Mouse (Mus musculus) embryonic facial prominence, embryonic 14.5 days (tissue): ENCODE results near the gene B4galnt4. TPM values are rescaled to one million over a fixed set of nuclear protein-coding genes. Genes with fewer than 3 reads are reported as not detected.

Experiments used
- ATAC-seq: fragments of 200-750 bp; cut with Nextera tagmentation; 2 replicates; pipeline ENCODE4 v1.8.0; 2017; ENCODE audit warnings: low read depth, moderate number of reproducible peaks, moderate TSS enrichment
- DNase-seq: peaks from one replicate; pipeline ENCODE4 v3.0.0-alpha.2; 2015; ENCODE audit warnings: low spot score
- H3K27ac ChIP-seq: fragments of 300-500 bp; sonication (generic); replicated peaks from 2 replicates; pipeline ENCODE4 v1.5.1; 2014; ENCODE audit warnings: low read depth, mild to moderate bottlenecking, low read length, moderate library complexity
- H3K27me3 ChIP-seq: fragments of 300-500 bp; sonication (generic); replicated peaks from 2 replicates; pipeline ENCODE4 v1.6.1; 2014; ENCODE audit warnings: low read length; ENCODE audit not compliant: control insufficient read depth, insufficient read depth
- H3K36me3 ChIP-seq: fragments of 300-500 bp; sonication (generic); 2 replicates; pipeline ENCODE4 v1.6.1; 2014; ENCODE audit warnings: low read length, mixed read lengths; ENCODE audit not compliant: control insufficient read depth, insufficient read depth
- H3K4me1 ChIP-seq: fragments of 300-500 bp; sonication (generic); 2 replicates; pipeline ENCODE4 v1.6.1; 2014; ENCODE audit warnings: antibody characterized with exemption, low read length; ENCODE audit not compliant: control insufficient read depth, insufficient read depth
- H3K4me2 ChIP-seq: fragments of 300-500 bp; sonication (generic); 2 replicates; pipeline ENCODE4 v1.6.1; 2014; ENCODE audit warnings: low read depth, mild to moderate bottlenecking, low read length, moderate library complexity, mixed read lengths
- H3K4me3 ChIP-seq: fragments of 300-500 bp; sonication (generic); 2 replicates; pipeline ENCODE4 v1.5.1; 2014; ENCODE audit warnings: low read depth, mild to moderate bottlenecking, low read length
- H3K9ac ChIP-seq: fragments of 300-500 bp; sonication (generic); 2 replicates; pipeline ENCODE4 v1.6.1; 2014; ENCODE audit warnings: low read depth, mild to moderate bottlenecking, low read length, moderate library complexity, mixed read lengths
- H3K9me3 ChIP-seq: fragments of 300-500 bp; sonication (generic); 2 replicates; pipeline ENCODE4 v1.6.1; 2016; ENCODE audit warnings: low read length; ENCODE audit not compliant: control insufficient read depth
- WGBS: fragments of 180-500 bp; shearing (Covaris S2); extraction: QIAGEN DNeasy Blood & Tissue Kit; methylation state at CpG from one replicate; pipeline ENCODE4 v1.1.7; 2014; 5-methylcytosine and 5-hydroxymethylcytosine counted together
- polyA plus RNA-seq: library from polyadenylated mRNA; unstranded; fragments of >200 nt; fragmentation: Nextera tagmentation; extraction: Ambion mirVana; gene quantifications from 2 replicates; pipeline ENCODE4 v1.2.1, GENCODE M21; 2014

The B4galnt4 gene
- polyA plus RNA-seq, 1 experiment from 2014 or later = 6.6 TPM

DNA sequence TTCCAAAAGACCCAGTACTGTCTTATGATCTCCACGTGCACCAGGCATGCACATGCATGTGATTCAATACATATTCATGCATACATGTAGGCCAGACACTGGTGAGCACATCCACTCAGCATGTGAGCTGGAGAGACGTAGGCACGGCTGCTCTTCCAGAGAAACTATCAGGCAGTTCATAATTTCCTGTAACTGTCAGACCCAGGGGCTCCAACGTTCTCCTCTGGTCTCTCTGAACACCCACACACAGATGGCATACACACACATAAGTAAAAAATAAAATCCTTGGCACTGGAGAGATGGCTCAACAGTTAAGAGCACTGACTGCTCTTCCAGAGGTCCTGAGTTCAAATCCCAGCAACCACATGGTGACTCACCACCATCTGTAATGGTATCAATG lies 12.9 kb downstream of the B4galnt4 start:
- no peak overlapping the region for H3K4me2 ChIP-seq
- H3K27me3 ChIP-seq = peaks cover 17% of the 10 kb centered on the region
- 78% methylated on average over 4 of the region's 4 CpGs for WGBS
- no peaks in the 10 kb centered on the region for H3K9me3 ChIP-seq
- no peak for DNase-seq
- no peak overlapping the region for H3K4me3 ChIP-seq
- H3K9ac ChIP-seq = no peak overlapping the region
- no peak for ATAC-seq
- H3K36me3 ChIP-seq = 0 out of 2 replicates have a peak, but pooled peaks cover 2% of the 10 kb centered on the region
- H3K4me1 ChIP-seq = peaks cover 8% of the 10 kb centered on the region; the same call in 1 of the 2 replicates
- no peak overlapping the region for H3K27ac ChIP-seq

GRCm38 (mm10) chr7:141077841-141078240 lies 16.9 kb downstream of the B4galnt4 start, which contains the start of gene Pkp3:
Gene Pkp3, plus strand, starts transcription at chr7:141078218.
- DNase-seq (no peak), ATAC-seq (no peak)
- H3K36me3 ChIP-seq = no peaks in the 10 kb centered on the region
- peak within 1 kb of the TSS; percentile 65 for H3K27ac ChIP-seq
- H3K4me3 ChIP-seq = no peak within 1 kb of the TSS
- WGBS = 85% methylated on average over 15 of the region's 15 CpGs
- no peaks in the 10 kb centered on the region for H3K27me3 ChIP-seq
- peak within 1 kb of the TSS; percentile 37; the same call in 1 of the 2 replicates for H3K9ac ChIP-seq
- H3K9me3 ChIP-seq = no peaks in the 10 kb centered on the region
- H3K4me2 ChIP-seq = peak within 1 kb of the TSS; percentile 41; the same call in 1 of the 2 replicates
- H3K4me1 ChIP-seq = no peaks in the 10 kb centered on the region

GRCm38 (mm10) chr7:141078876-141079275 lies 18.0 kb downstream of the B4galnt4 start:
- Histone ChIP-seq H3K36me3 (no peaks in the 10 kb centered on the region), H3K4me3 (no peak overlapping the region), H3K9me3 (no peaks in the 10 kb centered on the region), H3K9ac (no peak overlapping the region), H3K27me3 (no peaks in the 10 kb centered on the region), H3K4me2 (peak overlapping the region; percentile 41), H3K27ac (peak overlapping the region; percentile 65), H3K4me1 (no peaks in the 10 kb centered on the region)
- ATAC-seq = peak; percentile 48; the same call in 1 of the 2 replicates
- peak; percentile 50 for DNase-seq
- WGBS = 56% methylated on average over 4 of the region's 4 CpGs

GRCm38 (mm10) chr7:141079481-141080449 lies 18.9 kb downstream of the B4galnt4 start:
- H3K27me3 ChIP-seq = no peaks in the 10 kb centered on the region
- H3K27ac ChIP-seq = peak overlapping the region; percentile 65
- H3K9ac ChIP-seq = peak overlapping the region; percentile 62
- H3K36me3 ChIP-seq = no peaks in the 10 kb centered on the region
- ATAC-seq (peak; percentile 73; the same call in 1 of the 2 replicates), DNase-seq (peak; percentile 59)
- peak overlapping the region; percentile 41 for H3K4me2 ChIP-seq
- peak overlapping the region; percentile 35 for H3K4me3 ChIP-seq
- no peaks in the 10 kb centered on the region for H3K9me3 ChIP-seq
- no peaks in the 10 kb centered on the region for H3K4me1 ChIP-seq
- WGBS = 23% methylated on average over 17 of the region's 34 CpGs

- H3K9me3 ChIP-seq = no peaks in the 10 kb centered on the region
- ATAC-seq = no peak
- peaks cover 28% of the 10 kb centered on the region for H3K27me3 ChIP-seq
- no peak overlapping the region for H3K9ac ChIP-seq
- H3K4me2 ChIP-seq = no peak overlapping the region
- H3K4me1 ChIP-seq = no peaks in the 10 kb centered on the region
- no peak for DNase-seq
- WGBS = 31% methylated on average over 8 of the region's 8 CpGs
- H3K27ac ChIP-seq = no peak overlapping the region
- H3K4me3 ChIP-seq = no peak overlapping the region
- no peaks in the 10 kb centered on the region for H3K36me3 ChIP-seq
Measured at GRCm38 (mm10) chr7:141087894-141088293, 27.0 kb downstream of the B4galnt4 start.

DNA sequence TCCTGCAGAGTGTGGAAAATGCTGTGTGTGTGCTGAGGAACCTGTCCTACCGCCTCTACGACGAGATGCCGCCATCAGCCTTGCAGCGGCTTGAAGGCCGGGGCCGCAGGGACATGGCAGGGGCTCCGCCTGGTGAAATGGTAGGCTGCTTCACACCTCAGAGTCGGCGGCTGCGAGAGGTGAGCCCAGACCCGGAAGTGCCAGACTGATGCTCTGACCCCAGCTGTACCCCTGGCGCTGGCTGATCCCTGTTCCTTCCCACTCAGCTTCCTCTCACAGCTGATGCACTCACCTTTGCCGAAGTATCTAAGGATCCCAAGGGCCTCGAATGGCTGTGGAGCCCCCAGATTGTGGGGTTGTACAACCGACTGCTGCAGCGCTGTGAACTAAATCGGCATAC lies 27.6 kb downstream of the B4galnt4 start:
- no peak overlapping the region for H3K27ac ChIP-seq
- WGBS = 25% methylated on average over 12 of the region's 18 CpGs
- DNase-seq = no peak

DNA sequence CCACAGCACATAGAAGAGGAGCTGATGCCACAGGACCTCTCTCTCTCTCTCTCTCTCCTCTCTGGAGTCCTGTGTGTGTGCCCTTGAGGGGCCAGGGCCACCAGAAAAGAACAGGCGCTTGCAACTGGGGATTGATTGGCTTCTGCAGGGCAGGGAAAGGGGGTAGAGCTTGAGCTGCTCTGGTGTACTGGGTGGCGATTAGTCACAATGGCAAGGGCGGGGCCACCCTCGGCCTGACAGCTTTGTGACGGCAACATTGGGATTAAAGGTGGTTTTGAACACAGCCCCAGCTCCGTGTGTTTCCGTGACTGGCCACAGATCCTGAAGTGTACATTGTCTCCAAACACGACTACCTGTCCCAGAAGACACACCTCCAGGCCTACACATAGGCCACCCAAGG lies 29.3 kb downstream of the B4galnt4 start:
- no peak overlapping the region for H3K27ac ChIP-seq
- H3K27me3 ChIP-seq = peaks cover 28% of the 10 kb centered on the region
- H3K9me3 ChIP-seq = no peaks in the 10 kb centered on the region
- WGBS = 71% methylated on average over 8 of the region's 8 CpGs
- DNase-seq = no peak
- H3K4me1 ChIP-seq = no peaks in the 10 kb centered on the region
- H3K9ac ChIP-seq = no peak overlapping the region
- no peak for ATAC-seq
- H3K36me3 ChIP-seq = no peaks in the 10 kb centered on the region
- H3K4me2 ChIP-seq = no peak overlapping the region
- H3K4me3 ChIP-seq = no peak overlapping the region

More for the DNA sequence above, 27.6 kb downstream of the B4galnt4 start:
- Histone ChIP-seq H3K27me3 (peaks cover 28% of the 10 kb centered on the region), H3K9ac (0 out of 2 replicates have a peak overlapping the region, but pooled peaks have one; percentile 19), H3K9me3 (no peaks in the 10 kb centered on the region), H3K4me1 (no peaks in the 10 kb centered on the region), H3K4me2 (no peak overlapping the region; the same call in 1 of the 2 replicates), H3K4me3 (no peak overlapping the region), H3K36me3 (no peaks in the 10 kb centered on the region)
- ATAC-seq = no peak

DNA sequence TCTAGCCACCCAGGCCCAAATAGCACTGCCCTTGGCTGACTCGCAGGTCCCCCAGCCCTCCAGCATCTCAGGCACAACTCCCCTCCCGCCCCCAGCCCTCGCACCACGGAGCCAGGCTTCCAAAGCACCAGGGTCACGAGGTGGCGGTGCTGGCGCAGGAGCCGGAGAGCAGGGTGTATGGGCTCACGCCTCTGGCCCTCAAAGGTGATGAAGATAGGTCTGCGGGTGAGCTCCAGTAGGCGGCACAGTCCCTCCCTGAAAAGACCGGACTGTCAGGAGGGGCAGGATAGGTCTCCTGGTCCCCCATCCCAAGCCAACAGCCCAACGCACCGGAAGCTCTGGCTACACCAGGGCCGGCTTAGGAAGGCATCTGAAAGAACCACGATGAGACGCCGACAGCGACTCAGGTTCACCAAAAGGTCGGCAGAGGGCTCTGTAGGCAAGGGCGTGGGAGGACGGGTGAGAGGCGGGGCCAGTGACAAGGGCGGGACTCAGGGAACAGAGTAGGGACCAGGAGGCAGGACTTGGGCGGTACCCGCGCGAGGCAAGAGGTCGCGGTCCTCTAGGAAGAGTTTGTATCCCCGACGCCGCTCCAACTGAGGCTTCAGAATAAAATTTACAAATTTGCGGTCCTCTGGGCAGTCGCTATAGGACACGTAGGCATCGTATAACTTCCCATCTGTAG lies 31.3 kb downstream of the B4galnt4 start:
- WGBS = 9% methylated on average over 28 of the region's 37 CpGs
- no peaks in the 10 kb centered on the region for H3K36me3 ChIP-seq
- peak; percentile 95 for ATAC-seq
- H3K9me3 ChIP-seq = no peaks in the 10 kb centered on the region
- peak overlapping the region; percentile 44 for H3K4me2 ChIP-seq
- no peak overlapping the region for H3K27ac ChIP-seq
- H3K27me3 ChIP-seq = peaks cover 28% of the 10 kb centered on the region
- no peak overlapping the region for H3K9ac ChIP-seq
- peak overlapping the region; percentile 13 for H3K4me3 ChIP-seq
- peak; percentile 91 for DNase-seq
- no peaks in the 10 kb centered on the region for H3K4me1 ChIP-seq
